Mouse (Mus musculus): ENCODE measurements around the gene Dync1i1.

The Dync1i1 gene

DNA sequence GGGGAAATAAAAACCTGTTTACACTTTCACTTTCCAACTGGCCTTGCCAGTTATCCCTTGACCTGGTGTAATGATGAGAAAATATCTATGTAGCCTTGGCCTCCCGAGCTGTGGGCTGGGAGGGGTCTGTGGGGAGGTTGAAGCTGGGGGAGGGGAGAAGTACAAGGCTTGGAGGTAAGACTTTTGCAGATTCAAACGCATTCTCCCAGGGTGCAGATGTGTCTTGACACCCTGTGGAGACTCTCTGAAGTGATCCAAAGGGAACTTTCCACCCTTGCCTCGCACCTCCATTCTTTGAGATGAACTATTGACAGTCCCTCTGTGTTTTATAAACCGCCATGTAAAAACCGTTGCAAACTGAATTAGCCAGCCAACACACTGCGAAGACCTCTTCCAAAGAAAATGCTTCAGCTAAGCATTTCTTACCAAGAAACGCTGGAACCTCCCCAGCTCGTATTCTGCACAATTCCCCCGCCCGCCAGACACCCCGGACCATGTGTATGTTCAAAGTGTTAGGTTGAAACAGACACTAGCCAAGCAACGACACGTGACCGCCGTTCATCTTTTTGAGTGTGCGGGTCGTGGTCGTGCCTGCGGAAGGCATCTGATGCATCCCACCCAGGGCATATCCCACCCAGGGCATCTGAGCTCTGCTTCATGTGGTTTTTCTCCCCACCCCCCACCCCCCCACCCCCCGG, 133.6 kb downstream of the Dync1i1 start:
- DNase-seq, result peak in 1 of 2 experiments; percentile 32

DNA sequence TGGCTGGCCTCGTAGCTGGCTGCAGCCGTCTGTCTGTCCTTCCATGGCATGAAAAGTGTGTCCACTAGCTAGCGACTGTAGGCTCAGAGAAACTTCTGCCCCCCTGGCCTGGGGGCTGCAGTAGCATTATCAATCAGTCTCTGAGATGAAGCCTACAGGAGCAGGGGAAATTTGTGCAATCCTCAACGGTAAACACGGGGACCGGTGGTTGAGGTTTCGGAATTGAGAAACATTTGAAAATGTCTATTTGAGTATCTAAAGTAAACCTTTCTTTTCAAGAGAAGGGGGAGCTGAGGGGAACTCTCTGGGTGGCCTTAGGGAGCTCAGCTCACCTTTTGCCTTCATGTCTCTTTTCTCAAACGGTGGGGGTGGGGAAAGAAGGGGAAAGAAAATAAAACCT, 134.2 kb downstream of the Dync1i1 start:
- DNase-seq, result no peak

DNA sequence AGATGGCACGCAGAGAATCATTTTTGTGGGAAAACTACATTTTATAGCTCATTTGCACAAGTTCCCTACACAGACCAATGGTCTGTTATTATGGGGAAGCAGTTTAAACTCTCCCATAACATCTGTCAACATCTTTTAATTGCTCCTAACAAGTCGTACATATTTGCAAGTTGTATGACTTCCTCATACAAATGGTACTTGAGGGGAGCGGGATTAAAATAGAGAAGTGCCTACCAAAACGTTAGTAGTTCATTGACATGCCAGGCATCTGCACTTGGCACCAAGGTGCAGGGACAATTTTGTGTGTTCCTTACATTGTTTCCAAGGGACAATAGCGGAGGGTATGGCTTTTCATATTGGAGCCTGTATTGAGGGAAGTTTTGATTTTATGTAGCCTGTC, 140.7 kb downstream of the Dync1i1 start:
- no peak for DNase-seq

DNA sequence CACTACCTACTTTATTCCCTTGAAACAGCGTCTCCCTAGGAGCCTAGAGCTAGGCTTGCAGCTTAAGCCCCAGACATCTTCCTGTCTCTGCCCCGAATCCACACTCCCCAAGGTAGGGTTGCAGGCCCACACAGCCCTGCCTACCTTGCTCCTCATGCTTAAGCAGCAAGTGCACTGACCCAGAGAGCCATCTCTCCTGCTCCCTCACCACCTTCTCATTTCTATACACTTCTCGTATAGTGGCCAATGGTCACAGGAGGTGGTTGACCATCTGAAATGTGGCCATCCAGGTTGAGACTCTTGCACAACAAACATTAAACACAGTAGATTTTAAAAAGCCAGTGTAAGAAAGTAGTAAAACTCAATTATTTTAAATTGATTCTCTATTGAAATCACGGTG, 141.8 kb downstream of the Dync1i1 start:
- no peak for DNase-seq

DNA sequence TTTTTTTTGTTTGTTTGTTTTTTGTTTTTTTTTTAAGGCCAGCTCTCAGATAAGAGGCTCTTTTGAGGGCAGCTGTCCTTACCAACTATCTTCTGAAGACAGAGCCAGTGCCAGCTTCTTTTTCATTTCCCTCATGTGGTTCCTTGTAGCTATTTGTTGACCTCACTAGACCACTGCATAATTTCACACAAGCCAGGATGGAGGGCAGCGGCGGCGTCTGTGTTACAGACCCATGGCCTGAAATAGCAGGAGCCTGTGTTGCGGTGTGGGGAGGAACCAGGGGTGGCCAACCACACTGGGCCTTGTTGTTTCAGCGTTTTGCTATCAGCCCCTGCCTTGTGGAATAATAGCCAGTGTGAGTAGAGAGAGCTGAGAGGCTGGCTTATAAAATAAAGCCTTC, 145.6 kb downstream of the Dync1i1 start:
- DNase-seq, result no peak

DNA sequence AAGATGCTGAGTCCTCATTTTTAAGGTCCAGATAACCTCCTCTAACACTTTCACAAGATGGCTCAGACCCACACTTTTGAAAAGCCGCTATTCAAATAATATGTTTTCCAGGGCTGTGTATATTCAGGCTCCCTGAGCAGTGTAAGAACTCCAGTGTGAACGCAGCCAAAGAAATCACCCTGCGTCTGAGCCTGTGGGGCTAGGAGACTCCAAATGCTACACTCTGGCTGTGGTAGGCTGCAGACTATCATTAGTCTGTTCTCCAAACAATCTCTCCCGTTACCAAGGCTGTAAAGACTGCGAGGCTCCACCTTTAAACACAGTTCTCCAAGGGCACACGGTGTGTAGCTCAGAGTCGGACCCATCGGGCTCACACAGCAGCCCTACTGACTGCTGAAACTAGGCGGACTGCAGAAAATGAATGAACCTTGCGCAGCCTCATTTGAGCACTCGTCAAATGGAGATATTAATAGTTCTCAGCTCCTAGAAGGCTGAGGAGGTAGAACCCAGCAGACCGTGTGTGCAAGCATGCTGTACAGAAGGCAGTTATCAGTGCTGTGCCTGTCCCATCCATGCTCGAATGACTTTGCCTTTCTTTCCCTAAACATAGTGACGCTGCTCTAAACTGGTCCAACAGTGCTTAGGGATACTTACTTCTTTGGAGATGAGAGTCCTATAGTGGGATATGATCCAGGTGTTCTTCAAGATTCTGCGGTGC, 146.3 kb downstream of the Dync1i1 start:
- DNase-seq, result no peak

DNA sequence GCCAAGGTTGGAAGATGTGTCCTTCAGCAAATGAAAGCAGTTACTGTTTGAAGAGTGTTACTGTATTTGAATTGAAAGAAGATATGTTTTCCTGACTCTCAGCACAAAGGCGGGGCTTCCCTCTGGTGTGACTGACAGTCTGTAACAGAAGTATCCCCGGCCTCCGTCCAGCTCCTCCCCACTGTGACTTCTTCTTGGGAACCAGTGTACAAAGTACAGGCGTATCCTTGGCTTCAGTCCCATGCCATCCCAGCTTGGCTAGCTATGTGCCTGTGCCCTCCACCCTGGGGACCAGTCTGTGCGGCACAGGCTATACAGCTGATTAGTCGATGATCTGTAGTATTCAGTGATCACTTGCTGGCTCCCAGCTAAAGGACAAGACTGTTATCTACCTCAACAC, 163.9 kb downstream of the Dync1i1 start:
- no peak for DNase-seq

DNA sequence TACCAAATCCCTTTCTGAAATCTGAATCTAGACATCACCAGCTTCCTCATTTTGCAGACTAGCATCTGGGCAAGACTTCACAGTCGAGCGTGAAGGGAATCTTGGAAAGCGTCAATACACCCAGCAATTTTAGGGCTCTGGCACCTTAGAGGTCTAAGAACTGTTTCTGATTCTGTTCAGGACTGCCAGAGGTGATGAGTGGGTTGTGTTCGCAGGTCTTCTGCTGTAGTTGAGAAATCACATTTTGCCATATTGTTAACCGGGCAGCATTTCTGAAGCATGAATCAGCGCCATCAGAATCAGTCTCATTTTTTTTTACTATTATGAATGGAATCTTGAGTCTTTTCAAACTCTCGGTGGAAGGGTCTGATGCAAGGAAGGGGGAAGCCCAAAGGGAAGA, 185.9 kb downstream of the Dync1i1 start:
- DNase-seq, result no peak

DNA sequence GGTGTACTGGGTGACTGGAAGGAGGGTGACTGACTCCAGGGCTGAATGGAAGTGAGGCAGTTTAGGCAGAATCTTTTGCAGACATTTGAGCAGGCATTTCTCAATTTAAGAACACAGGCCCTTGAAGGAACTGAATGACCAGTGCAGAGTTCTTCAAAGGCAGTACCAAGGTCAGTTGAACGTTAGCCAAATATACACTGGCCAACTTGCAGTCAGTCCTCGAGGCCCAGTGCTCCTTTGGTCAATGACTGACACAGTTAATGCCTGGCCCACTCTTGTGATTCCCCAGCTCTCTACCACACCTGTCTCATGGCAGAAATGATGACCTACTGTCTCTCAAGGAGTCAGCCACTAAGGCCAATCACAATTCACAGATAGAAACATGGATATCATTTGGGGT, 189.6 kb downstream of the Dync1i1 start:
- DNase-seq, result no peak

DNA sequence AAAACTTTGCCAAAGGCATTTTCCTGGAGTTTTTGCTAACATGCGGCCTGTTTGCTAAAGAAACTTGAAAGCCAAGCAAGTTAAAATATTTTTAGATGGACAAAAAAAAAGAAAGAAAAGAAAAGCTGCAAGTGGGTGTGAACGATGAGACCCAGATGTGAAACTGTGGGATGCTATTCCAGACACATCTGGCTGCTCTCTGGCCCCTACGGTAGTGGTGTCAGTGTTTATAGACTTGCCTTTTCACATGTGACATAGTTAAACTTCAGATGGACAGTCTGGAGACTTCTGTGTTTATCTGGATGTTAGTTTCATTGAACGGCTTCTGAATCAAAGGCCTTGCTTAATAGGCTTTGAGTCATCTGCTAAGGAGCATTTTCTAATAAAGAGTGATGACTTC, 195.2 kb downstream of the Dync1i1 start:
- DNase-seq, result peak in 1 of 2 experiments; percentile 13

DNA sequence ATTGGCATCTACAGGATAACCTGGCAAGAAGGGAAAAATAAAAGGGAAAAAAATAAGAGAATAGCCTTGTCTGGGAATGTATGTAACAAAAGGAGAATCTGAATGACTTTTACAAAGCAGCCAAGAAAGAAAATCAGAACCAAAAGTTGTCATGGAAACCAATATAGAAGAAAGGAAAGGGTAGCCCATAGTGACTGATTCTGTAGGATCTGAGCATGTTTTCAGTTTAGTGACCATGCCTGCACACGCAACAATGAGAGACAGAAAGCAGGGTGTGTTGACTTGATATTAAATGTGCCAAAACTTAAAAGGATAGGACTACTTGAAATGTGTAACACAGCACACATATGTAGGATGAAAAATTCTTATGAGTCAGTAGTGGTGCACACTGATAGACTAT, 197.2 kb downstream of the Dync1i1 start:
- no peak for DNase-seq

DNA sequence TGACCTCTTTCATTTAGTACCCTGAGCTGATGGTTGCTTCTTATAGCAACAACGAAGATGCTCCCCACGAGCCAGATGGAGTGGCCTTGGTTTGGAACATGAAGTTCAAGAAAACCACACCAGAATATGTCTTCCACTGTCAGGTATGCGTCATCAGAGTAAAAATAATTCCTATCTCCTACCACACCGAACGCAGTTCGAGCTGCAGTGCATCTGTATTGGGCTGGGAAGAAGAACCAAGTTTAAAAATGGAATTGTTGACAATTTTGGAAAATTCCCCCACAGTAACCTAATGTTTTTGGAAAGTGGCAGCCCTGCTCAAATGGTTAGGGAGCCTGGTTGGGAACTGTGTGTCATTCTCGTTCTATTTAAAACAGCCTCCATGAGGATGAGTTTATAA, 197.7 kb downstream of the Dync1i1 start:
- DNase-seq, result no peak

DNA sequence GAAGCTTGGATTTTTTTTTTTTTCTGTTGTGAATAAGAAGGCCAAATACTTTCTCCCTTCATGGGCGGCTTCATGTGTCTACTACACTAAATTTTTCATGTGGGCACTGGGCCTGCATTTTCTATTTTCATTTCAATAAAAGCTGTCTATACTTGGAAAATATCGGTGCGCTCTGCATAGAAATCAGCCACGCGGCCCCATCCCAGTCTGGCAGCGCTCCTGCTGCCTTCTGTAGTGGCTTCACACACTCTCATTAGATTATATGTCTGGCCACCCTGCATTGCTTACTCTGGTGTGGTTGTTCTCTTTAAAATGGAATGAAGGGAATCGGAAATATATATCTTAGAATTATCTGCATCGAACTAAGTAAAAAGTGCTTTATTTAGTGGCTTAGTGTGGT, 204.7 kb downstream of the Dync1i1 start:
- DNase-seq, result no peak

DNA sequence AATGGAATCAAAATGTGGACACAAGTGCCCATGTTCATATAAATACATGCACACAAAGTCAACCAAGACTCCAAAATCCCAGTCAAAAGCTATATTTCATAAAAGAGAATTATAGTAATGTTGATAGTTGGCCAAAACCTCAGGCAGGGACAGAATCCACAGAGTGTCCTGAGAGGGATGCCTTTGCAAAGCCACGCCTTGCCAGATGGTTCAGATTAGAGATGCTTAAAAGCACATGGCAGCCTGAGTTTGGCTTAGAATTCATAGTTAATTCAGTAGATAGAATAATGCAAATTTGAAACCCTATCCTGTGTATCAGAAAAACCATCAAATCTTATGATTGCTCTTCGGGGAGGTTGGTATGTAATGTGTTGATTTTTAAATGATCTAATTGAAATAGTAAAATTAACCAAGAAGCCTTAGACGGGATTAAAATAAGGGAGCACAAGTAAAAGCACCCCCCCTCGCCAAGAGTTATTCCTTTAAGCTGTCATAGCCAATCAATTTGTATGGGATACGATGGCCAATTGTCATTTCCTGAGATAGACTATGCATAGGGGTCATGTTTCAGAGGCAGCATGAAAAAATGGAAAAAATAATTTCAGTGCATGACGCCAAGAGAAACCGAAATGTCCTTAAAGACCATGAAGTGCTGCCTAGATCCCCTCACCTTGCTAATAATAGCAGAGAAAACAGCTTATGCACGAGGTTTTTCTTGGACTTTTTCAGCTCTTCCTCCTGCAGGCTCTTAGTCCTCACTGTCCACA, 210.3 kb downstream of the Dync1i1 start:
- no peak for DNase-seq

DNA sequence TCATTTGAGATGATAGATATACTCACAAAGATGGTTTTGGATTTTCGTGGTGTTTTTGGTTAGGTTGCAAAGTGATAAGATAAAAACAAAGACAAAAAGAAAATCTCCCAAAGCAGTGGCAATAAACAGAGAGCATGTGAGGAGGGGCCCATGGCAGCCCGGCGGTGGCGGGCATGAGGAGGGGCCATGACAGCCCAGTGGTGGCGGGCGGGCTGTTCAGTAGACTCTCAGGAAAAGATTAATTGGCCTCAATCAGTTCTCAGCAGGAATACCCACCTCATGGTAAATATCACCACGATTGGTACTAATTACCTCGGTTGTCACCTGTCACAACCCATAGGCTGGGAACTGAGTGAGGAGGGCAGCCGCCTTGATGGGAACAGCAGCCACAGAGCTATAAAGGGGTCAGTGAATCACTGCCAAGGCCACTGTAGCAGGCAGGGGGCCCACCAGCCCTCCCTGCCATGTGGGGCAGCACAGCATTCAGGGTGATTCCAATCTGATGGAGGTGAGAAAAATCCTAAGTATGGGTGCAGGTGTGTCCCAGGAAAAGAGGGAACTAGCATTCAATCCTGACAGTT, 224.5 kb downstream of the Dync1i1 start:
- no peak for DNase-seq

DNA sequence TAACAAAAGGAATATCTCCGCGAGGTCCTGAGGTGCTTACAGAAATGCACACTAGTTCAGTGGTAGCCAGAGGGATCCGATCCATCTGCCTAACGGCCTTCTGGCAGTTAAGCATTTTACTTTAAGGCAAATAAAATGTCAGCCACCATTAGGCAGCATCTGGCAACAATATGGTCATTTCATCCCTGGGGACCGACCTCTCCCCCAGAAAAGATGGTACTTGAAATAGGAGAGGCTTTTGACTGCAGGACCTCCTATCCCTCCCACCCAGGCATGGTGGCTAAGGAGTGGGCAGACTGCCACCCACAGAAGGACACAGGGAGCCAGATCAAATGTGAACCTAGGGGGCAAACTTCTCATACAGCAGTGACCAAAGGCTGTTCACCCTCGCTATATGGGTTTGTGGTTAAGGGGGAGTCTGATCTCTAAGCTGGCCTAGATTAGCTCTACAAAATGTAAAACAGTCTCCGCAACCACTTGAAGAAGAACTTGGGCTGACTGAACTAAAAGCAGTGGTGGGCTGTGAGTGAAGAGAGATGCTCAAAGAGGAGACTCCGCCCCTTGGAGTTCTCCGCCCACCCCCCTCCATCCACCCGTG, 231.0 kb downstream of the Dync1i1 start:
- DNase-seq, result no peak

DNA sequence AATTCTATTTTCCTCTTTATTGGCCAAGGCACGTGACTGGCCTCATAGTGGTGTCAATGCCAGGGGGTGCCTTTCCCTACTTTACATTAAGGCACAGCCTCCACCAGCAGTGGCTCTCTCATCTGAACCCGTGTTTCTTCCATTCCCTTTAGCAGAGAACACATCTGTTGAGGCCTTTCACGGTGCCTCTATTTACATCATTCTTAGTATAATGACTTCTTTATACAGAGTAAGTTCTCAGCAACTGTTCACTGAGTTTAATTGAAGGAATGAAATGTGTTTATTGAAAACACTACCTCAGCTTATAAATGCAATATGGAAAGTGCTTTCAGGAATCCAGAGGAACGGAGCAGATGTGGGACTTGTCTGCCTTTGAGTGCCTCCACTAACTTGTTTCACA, 235.3 kb downstream of the Dync1i1 start:
- no peak for DNase-seq

DNA sequence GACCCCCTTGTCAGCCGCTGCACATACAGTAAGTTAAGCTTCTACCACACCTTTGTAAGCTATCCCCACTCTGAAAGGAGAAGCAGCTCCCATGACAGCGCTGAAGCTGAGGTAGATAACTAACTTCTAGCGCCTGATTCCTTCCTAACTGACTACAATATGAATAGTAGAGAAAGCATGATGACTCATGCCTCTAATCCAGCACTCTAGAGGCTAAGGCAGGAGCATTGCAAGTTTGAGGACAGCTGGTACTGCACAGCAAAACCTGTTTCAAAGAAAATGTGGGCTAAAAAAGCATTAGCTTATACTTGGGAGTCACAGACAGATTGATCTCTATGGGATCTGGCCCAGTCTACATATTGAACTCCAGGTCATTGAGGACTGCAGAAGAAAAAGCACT, 236.5 kb downstream of the Dync1i1 start:
- no peak for DNase-seq

DNA sequence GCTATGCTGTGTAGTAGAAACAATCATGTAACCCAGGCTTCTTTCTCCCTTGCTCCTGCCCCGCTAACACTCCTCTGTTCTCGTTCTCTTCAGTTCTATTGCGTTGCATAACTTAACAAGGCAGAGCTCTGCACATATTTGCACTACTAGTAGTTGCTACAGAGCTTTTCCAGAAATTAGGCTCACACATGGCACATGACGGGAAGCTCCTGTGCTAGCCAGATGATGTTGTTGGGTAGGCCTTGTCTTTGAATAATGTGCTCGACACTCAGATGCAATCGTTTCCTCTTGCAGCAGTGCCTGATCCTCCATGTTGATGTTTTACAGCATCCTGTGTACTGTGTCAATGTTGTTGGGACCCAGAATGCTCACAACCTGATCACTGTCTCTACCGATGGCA, 240.9 kb downstream of the Dync1i1 start:
- no peak for DNase-seq

DNA sequence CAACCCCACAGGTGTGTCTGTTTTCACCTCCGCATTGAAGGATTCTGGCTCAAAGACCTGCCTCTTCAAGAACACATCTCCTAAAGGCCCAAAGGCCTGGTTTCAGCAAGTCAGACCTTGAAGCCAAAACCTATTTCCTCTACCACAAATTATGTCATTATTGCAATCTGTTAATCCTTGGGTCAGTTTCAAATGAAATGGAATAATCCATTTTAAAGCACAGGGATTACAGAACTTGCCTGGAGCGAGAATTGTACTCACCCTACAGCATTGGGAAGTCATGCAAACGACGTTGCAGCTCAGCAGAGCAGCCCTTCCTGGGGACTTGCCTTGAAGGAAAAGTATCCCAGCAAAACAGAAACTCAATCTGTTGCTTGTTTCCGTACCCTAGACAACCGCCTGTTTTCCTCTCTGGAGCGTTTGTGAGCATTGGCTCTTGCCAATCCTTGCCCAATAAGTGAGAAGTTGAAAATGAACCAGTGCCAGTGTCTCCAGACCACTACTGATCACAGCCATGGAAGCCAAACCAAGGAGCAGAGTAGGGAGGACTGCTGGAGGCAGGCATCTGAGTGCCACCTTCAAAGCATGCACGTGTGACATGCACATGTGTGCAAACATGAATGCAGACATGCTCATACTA, 241.5 kb downstream of the Dync1i1 start:
- DNase-seq, result no peak

DNA sequence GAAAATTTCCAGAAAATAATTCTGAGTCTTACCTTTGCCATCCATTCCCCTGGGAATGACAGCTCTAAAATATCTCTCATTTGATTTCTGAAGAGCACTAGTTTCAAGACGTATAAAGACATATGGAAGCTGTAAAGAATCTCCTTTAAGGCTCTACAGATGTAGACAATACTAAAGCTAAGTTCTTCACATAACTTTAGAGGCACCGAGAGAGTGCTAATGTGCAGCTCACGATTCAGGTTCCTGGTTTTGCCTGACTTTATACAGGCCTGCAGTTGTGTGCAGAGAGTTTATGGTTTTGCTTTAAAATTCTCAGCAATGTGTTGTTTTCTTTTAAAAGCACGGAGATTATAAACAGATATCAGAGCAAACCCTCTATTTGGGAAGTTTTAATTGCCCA, 242.1 kb downstream of the Dync1i1 start:
- no peak for DNase-seq

DNA sequence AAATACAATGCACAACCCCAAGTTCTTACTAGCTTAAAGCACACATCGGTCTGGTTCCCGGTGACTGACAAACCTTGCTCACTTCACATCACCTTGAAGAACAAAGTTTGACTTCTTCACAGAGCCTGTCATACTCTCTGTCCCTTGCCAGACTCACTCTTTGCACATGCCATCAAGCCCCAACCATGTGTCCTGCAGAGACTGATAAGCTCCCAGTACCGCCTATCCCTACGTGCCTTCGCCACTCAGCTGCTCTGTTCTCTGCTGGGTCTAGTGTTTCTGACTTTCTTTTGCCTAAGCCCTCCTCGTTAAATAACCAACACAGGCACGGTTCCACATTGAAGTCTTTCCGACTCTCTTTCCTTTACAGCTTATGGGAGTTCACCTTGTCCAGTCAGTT, 244.2 kb downstream of the Dync1i1 start:
- no peak for DNase-seq

DNA sequence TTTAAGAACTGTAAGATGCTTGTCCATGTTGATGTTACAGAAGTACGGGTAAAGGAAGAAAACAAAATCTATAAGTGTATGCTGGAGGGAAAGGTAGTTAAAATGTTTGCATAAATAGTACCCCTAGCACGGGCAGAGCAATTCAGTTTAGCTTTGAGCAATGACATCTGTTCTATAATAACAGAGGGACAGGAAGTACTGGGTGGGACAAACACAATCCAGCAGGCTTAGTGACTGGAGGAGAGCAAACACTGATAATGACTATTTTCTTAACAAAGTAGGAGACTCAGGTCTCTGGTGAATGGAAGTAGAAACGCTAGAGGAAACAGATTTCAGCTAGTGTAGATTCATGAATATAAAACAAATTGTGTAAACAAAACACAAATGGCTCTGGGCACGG, 250.8 kb downstream of the Dync1i1 start:
- DNase-seq, result no peak
